Mouse (Mus musculus) G1E (cell line): Measurements from ENCODE around the gene Zdhhc8. TPM values are rescaled to one million over a fixed set of nuclear protein-coding genes. Genes with fewer than 3 reads are reported as not detected.

Source experiments
- ATAC-seq: 2 replicates; pipeline ENCODE4 v1.8.0; 2016; ENCODE audit warnings: mild to moderate bottlenecking; ENCODE audit not compliant: insufficient number of reproducible peaks, poor library complexity, low FRiP score, severe bottlenecking; ENCODE audit errors: extremely low read depth
- DNase-seq: peaks from one replicate; pipeline ENCODE4 v3.0.0; 2012; ENCODE audit warnings: low spot score
- H3K27me3 ChIP-seq: 2 replicates; pipeline ENCODE4 v1.6.1; 2012; ENCODE audit warnings: mild to moderate bottlenecking, low read length, inconsistent platforms; ENCODE audit not compliant: insufficient read depth
- H3K36me3 ChIP-seq: replicated peaks from 2 replicates; pipeline ENCODE3; 2012; ENCODE audit warnings: mild to moderate bottlenecking, inconsistent platforms
- H3K4me1 ChIP-seq: 2 replicates; pipeline ENCODE4 v1.6.1; 2012; ENCODE audit warnings: low read depth, low read length, inconsistent platforms, mixed read lengths; ENCODE audit not compliant: insufficient read depth
- H3K4me3 ChIP-seq: 2 replicates; pipeline ENCODE4 v1.5.1; 2012; ENCODE audit warnings: low read depth, mild to moderate bottlenecking, inconsistent platforms, low read length, moderate library complexity, mixed read lengths
- H3K9me3 ChIP-seq: replicated peaks from 2 replicates; pipeline ENCODE4 v1.6.1; 2012; ENCODE audit warnings: inconsistent platforms
- CTCF ChIP-seq: IDR thresholded peaks from 2 replicates; pipeline ENCODE4 v1.5.1; 2012; ENCODE audit warnings: low read depth, low read length, inconsistent platforms, mixed read lengths
- GATA1 ChIP-seq: IDR thresholded peaks from 2 replicates; pipeline ENCODE4 v1.6.1; 2012; ENCODE audit warnings: borderline replicate concordance, low read length, inconsistent platforms, mixed read lengths
- GATA2 ChIP-seq: IDR thresholded peaks from 2 replicates; pipeline ENCODE4 v1.6.1; 2012; ENCODE audit warnings: low read depth, low read length, inconsistent platforms, borderline replicate concordance
- POLR2AphosphoS5 ChIP-seq: IDR thresholded peaks from 2 replicates; pipeline ENCODE4 v1.6.1; 2012; ENCODE audit warnings: low read depth, low read length, inconsistent platforms; ENCODE audit not compliant: insufficient replicate concordance
- TAL1 ChIP-seq: conservative IDR thresholded peaks from 2 replicates; pipeline ENCODE4 v1.6.1; 2012; ENCODE audit warnings: low read depth, low read length, inconsistent platforms, mixed read lengths
- polyA plus RNA-seq: library from polyadenylated mRNA; stranded (reverse); fragments of >175 nt; gene quantifications from 2 replicates; pipeline ENCODE4 v1.2.3, GENCODE M21; 2012
- total RNA-seq, 2 experiments: library from RNA; stranded (forward) in 1 of 2; stranded (reverse) in 1 of 2; fragments of 200-1000 nt in 1 of 2; fragments of >200 nt in 1 of 2; fragmentation: Nextera tagmentation in 1 of 2; gene quantifications; 2 replicates each; pipeline ENCODE4 v1.2.3; 2014 to 2017

The Zdhhc8 gene
- total RNA-seq (2014; fragmentation: Nextera tagmentation) (0.45 and 1.5 TPM in 2 replicates), total RNA-seq (2017) (0.46 and 0.71 TPM in 2 replicates), polyA plus RNA-seq (4.7 and 5.7 TPM in 2 replicates)

DNA sequence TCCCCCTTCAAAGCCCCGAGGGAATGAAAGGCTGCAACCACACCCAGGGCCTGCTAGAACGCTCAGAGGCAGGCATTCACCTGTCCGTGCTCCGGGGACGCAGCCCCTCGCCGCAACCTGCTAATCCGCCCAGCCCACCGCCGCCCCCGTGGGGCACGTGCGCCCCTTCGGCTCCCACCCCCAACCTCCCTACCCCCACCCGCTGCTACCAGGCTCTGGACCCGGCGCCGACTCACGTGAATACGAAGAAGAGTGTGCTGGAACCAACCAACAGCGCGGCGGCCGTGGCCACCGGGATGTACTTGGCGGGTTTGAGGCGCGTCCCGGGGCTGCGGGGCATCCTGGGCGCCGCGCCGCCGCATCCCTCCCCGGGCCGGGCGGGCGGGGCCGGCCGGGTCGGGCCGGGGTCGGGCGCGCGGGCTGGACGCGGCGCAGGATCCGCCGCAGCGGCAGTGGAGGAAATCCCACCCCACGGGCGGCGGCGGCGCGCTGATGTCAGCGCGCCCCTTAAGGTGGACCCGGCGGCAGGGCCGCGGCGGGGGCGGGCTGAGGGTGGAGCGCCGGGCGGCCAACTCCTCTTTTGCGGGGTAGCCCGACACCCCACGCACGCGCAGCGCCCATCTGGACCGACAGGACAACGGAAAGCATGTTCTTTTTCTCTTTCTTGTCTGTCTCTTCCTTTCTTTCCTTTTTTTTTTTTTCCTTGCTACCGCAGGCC lies at the start of gene Zdhhc8:
TSS of gene Zdhhc8 (minus strand) at position 466 of the 718 bp plus-strand sequence.
- DNase-seq (no peak), ATAC-seq (no peak)
- Histone ChIP-seq H3K4me1 (peaks cover 25% of the 10 kb centered on the region), H3K36me3 (peaks cover 44% of the 10 kb centered on the region), H3K9me3 (no peaks in the 10 kb centered on the region), H3K4me3 (peak within 1 kb of the TSS; percentile 66), H3K27me3 (peaks cover 51% of the 10 kb centered on the region)
- TF ChIP-seq GATA1, result no peak
- no peak for TF ChIP-seq TAL1
- TF ChIP-seq GATA2, result no peak
- no peak for TF ChIP-seq CTCF
- TF ChIP-seq POLR2AphosphoS5, result no peak

DNA sequence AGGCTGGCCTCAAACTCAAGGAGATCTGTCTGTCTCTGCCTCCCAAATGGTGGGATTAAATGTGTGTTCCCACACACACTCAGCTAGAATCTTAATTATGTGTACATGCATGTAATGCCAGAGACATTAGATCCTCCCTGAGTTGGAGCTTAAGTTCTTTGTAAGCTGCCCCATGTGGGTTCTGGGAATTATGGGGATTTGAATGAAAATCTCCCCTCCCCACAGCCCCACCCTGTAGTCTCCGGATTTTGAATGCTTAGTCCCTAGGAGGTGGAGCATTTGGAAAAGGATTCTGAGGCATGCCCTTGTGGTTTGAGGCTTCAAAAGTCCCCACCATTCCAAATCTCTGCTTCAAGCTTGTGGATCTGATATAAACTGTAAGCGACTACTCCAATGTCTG lies 40.2 kb upstream of the Zdhhc8 start:
- Histone ChIP-seq H3K4me3 (no peak overlapping the region), H3K36me3 (peaks cover 93% of the 10 kb centered on the region), H3K27me3 (no peaks in the 10 kb centered on the region), H3K4me1 (peaks cover 7% of the 10 kb centered on the region; the same call in 1 of the 2 replicates), H3K9me3 (no peaks in the 10 kb centered on the region)
- no peak for ATAC-seq
- DNase-seq, result no peak
- TF ChIP-seq GATA2 (no peak), POLR2AphosphoS5 (no peak), CTCF (no peak), GATA1 (no peak), TAL1 (no peak)

DNA sequence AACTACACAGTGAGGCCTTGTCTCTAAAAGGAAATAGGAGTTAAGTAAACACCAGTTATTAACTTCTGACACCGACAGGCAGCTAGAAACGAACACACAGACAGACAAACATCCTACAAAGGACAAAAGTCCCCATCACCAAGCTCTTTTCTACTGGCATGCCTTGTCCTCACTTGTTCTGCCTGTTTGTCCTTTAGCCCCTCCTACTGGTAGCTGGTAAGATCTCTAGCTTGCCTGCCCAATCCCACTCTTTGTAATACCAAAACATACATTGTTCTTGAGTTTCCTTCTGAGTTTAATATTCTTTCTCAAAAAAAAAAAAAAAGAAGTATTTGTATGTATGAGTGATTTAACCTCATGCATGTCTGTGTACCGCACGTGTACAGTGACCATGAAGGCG lies 33.2 kb upstream of the Zdhhc8 start:
- H3K4me1 ChIP-seq, result no peaks in the 10 kb centered on the region; the same call in 1 of the 2 replicates
- H3K36me3 ChIP-seq, result peaks cover 93% of the 10 kb centered on the region

DNA sequence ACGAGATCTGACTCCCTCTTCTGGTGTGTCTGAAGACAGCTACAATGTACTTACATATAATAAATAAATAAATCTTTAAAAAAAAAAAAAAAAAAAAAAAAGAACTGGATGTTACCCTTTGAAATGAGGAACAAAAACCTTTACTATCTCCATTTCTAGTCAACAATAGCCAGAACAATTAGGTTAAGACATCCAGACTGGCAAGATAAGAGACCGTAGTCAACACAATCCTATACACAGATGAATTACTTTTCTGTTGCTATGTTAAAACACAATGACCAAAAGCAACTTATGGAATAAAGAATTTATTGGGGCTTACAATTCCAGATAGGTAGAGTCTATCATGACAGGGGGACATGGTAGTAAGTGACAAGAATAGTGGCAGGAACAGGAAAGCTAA lies 30.1 kb upstream of the Zdhhc8 start:
- no peak for ATAC-seq
- Histone ChIP-seq H3K4me3 (no peak overlapping the region), H3K27me3 (no peaks in the 10 kb centered on the region), H3K9me3 (no peaks in the 10 kb centered on the region), H3K4me1 (no peaks in the 10 kb centered on the region; the same call in 1 of the 2 replicates), H3K36me3 (peaks cover 92% of the 10 kb centered on the region)
- DNase-seq, result no peak
- TF ChIP-seq TAL1, result no peak
- TF ChIP-seq GATA2, result no peak
- no peak for TF ChIP-seq CTCF
- TF ChIP-seq POLR2AphosphoS5, result no peak
- no peak for TF ChIP-seq GATA1

More for the DNA sequence above, 33.2 kb upstream of the Zdhhc8 start:
- Histone ChIP-seq H3K9me3 (no peaks in the 10 kb centered on the region), H3K4me3 (no peak overlapping the region), H3K27me3 (no peaks in the 10 kb centered on the region)
- ATAC-seq, result no peak
- TF ChIP-seq CTCF (no peak), GATA1 (no peak), GATA2 (no peak), TAL1 (no peak), POLR2AphosphoS5 (no peak)
- no peak for DNase-seq

DNA sequence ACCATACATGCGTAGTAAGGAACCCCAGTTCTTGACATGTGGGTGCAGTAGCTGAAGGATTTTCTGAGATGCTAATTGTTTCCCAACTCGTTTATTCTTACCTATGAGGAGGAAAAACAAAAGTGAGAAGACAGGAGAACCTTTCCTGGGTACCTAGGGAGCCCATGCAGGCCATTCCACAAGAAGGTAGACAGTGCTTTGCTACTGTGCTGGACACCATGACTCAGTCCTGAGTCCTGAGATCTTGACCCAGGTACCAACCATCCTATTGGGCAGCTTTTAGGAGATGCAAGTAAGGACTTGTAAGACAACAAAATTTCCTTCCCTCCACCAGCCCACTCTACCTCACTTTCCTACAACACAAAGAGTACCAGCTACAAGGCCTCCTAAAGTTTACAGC lies 23.3 kb upstream of the Zdhhc8 start, which contains the start of gene Gm49776:
TSS of gene Gm49776 (minus strand) at position 101 of the 400 bp plus-strand sequence.
- ATAC-seq (no peak), DNase-seq (no peak)
- Histone ChIP-seq H3K4me3 (no peak within 1 kb of the TSS), H3K27me3 (no peaks in the 10 kb centered on the region), H3K4me1 (peaks cover 17% of the 10 kb centered on the region), H3K36me3 (peaks cover 93% of the 10 kb centered on the region), H3K9me3 (no peaks in the 10 kb centered on the region)
- TF ChIP-seq GATA2, result no peak
- no peak for TF ChIP-seq CTCF

DNA sequence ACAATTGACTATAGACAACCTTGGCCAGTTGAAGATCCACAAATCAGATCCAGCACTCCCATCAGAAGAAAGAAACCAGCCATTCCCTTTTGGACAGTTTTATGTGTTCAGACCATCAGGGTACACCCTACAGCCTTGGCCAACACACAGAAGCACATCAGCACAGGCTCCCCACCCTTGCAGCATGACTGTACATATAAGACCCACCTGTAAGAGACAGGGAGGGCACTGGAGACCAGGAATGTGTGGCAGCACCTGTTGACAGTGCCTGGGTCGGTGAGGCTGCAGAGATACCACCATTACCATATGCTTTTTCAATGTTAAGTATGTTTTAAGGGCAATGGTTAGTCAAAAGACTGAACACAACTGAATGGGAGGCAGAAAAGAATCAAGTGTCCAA lies 18.9 kb upstream of the Zdhhc8 start:
- H3K36me3 ChIP-seq, result peaks cover 92% of the 10 kb centered on the region
- TF ChIP-seq CTCF (no peak), TAL1 (no peak), GATA2 (no peak), GATA1 (no peak), POLR2AphosphoS5 (no peak; the same call in 1 of the 2 replicates)
- DNase-seq (no peak), ATAC-seq (no peak)
- H3K4me3 ChIP-seq, result no peak overlapping the region
- H3K4me1 ChIP-seq, result peaks cover 54% of the 10 kb centered on the region
- no peaks in the 10 kb centered on the region for H3K27me3 ChIP-seq
- no peaks in the 10 kb centered on the region for H3K9me3 ChIP-seq
